Mouse (Mus musculus) hindbrain, embryonic 12.5 days (tissue): ENCODE measurements around the gene Tnrc6c. TPM values are rescaled to one million over a fixed set of nuclear protein-coding genes. Genes with fewer than 3 reads are reported as not detected.
"Not testable (repeated sequence)": the region's sequence is repeated elsewhere in the genome, so short reads cannot be mapped to it uniquely, and the experiment has no call there.

Source experiments
- ATAC-seq: fragments of 200-750 bp; cut with Nextera tagmentation; 2 replicates; pipeline ENCODE4 v1.8.0; 2017; ENCODE audit warnings: moderate TSS enrichment; ENCODE audit not compliant: low FRiP score
- H3K27ac ChIP-seq: fragments of 300-500 bp; sonication (generic); 2 replicates; pipeline ENCODE4 v1.5.1; 2016; ENCODE audit warnings: mild to moderate bottlenecking
- H3K27me3 ChIP-seq: fragments of 300-500 bp; sonication (generic); 2 replicates; pipeline ENCODE4 v1.6.1; 2016; ENCODE audit warnings: mild to moderate bottlenecking
- H3K36me3 ChIP-seq: fragments of 300-500 bp; sonication (generic); 2 replicates; pipeline ENCODE4 v1.6.1; 2016; ENCODE audit warnings: mild to moderate bottlenecking
- H3K4me1 ChIP-seq: fragments of 300-500 bp; sonication (generic); 2 replicates; pipeline ENCODE4 v1.6.1; 2016
- H3K4me2 ChIP-seq: fragments of 300-500 bp; sonication (generic); replicated peaks from 2 replicates; pipeline ENCODE4 v1.6.1; 2016; ENCODE audit warnings: mild to moderate bottlenecking
- H3K4me3 ChIP-seq: fragments of 300-500 bp; sonication (generic); 2 replicates; pipeline ENCODE4 v1.5.1; 2016; ENCODE audit warnings: mild to moderate bottlenecking
- H3K9ac ChIP-seq: fragments of 300-500 bp; sonication (generic); 2 replicates; pipeline ENCODE4 v1.6.1; 2016; ENCODE audit warnings: mild to moderate bottlenecking, moderate library complexity
- H3K9me3 ChIP-seq: fragments of 300-500 bp; sonication (generic); replicated peaks from 2 replicates; pipeline ENCODE4 v1.6.1; 2016; ENCODE audit warnings: mild to moderate bottlenecking
- WGBS: fragments of 180-500 bp; shearing (Covaris S2); methylation state at CpG from one replicate; pipeline ENCODE4 v1.1.7; 2016; 5-methylcytosine and 5-hydroxymethylcytosine counted together
- polyA plus RNA-seq: library from polyadenylated mRNA; unstranded; fragments of >200 nt; fragmentation: Nextera tagmentation; extraction: Ambion mirVana; gene quantifications from 2 replicates; pipeline ENCODE4 v1.2.1, GENCODE M21; 2016

Gene Tnrc6c
- polyA plus RNA-seq, 1 experiment from 2014 or later: 28.3 TPM

DNA sequence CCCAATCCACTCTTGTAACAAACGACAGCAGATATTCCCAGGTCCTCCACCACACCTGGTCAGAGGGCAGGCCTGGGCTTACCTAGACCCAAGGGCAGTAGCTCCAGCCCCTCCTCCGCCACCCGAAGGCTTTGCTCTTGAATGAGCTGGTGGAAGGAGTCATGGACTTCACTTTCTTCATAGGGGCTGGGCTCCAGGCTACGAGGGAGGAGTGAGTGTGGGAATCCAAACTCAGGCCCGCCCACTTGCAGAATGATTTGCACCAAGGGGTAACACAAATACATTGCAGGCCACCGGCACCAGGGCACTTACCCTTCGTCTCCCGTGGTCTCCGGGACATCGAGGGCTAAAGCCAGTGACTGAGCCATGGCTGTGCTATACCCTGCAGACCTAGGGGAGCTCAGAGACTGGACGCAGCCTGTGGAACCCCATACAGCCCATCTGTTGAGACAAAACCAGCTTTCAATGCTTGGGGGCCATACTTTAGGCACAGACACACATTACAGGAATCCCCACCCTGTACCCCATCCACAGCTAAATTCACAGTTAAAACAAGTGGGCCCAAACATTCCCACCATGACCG, 124.9 kb downstream of the Tnrc6c start:
- peak overlapping the region; percentile 25; the same call in 1 of the 2 replicates for H3K4me3 ChIP-seq
- WGBS: 59% methylated on average over 12 of the region's 12 CpGs
- H3K27me3 ChIP-seq: peaks cover 40% of the 10 kb centered on the region
- H3K9me3 ChIP-seq: no peaks in the 10 kb centered on the region
- ATAC-seq: no peak
- peak overlapping the region; percentile 74 for H3K27ac ChIP-seq
- no peaks in the 10 kb centered on the region for H3K36me3 ChIP-seq
- peak overlapping the region; percentile 62 for H3K4me2 ChIP-seq
- H3K9ac ChIP-seq: 0 out of 2 replicates have a peak overlapping the region, but pooled peaks have one; percentile 39
- H3K4me1 ChIP-seq: peaks cover 53% of the 10 kb centered on the region

DNA sequence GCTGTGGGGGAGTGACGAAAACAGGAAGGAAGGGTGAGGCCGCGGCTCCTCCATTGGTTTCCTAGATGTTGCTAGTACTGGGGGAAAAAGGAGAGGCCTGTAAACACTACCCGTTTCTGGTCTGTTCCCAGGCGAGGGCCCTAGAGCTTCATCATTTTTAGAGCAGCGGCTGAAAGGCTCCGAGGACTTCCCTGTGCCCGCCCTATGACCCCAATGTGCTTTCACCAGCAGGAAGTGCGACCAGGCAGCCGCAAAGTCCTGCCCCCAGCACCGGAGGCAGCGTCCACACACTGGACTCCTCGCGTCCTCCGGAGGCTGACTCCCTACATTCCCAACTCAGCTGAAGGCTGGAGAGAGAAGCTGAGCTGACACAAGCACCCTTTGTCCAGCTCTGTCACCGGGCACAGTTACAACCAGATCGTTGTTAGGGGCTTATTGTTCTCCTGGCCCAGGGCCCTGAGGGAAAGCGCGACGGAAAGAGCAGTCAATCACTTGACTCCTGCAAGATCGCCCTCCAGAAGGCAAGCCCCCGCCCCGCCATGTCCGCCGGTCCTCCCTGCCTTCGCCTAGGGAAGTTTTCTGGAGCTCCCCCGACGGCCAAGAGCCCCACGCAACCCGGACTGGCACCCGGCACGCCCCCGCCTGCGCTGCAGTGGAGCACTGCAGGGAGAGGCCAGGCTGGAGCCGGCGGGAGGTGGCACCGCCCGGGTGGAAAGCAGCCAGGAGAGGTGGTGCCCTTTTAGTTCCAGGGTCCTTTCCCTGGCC, 125.5 kb downstream of the Tnrc6c start:
- Histone ChIP-seq H3K36me3 (no peaks in the 10 kb centered on the region), H3K4me1 (peaks cover 53% of the 10 kb centered on the region), H3K27ac (peak overlapping the region; percentile 74), H3K27me3 (peaks cover 47% of the 10 kb centered on the region), H3K9ac (peak overlapping the region; percentile 39), H3K4me3 (peak overlapping the region; percentile 25), H3K9me3 (no peaks in the 10 kb centered on the region), H3K4me2 (peak overlapping the region; percentile 62)
- WGBS: 3% methylated on average over 38 of the region's 38 CpGs
- ATAC-seq: peak; percentile 67

DNA sequence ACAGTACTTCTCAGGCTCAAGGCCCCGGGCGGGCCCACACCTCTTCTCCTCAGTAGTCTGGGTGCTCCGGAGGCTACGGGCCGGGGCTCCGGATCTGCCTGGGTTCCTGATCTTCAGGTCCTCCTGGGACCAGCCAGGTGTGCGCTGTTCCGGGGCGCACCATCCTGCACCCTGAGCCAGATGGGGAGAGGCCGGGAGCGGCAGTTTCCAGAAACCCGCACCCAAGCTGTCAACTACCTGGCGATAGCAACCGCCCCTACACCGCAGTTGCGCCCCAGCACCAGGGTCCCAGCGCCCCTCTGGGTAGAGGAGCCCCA, 126.1 kb downstream of the Tnrc6c start:
- peak overlapping the region; percentile 39 for H3K9ac ChIP-seq
- H3K4me2 ChIP-seq: peak overlapping the region; percentile 62
- H3K36me3 ChIP-seq: no peaks in the 10 kb centered on the region
- peak overlapping the region; percentile 74; the same call in 1 of the 2 replicates for H3K27ac ChIP-seq
- peaks cover 53% of the 10 kb centered on the region for H3K4me1 ChIP-seq
- H3K9me3 ChIP-seq: no peaks in the 10 kb centered on the region
- 1% methylated on average over 17 of the region's 17 CpGs for WGBS
- peak overlapping the region; percentile 25 for H3K4me3 ChIP-seq
- no peak for ATAC-seq
- peaks cover 52% of the 10 kb centered on the region for H3K27me3 ChIP-seq

DNA sequence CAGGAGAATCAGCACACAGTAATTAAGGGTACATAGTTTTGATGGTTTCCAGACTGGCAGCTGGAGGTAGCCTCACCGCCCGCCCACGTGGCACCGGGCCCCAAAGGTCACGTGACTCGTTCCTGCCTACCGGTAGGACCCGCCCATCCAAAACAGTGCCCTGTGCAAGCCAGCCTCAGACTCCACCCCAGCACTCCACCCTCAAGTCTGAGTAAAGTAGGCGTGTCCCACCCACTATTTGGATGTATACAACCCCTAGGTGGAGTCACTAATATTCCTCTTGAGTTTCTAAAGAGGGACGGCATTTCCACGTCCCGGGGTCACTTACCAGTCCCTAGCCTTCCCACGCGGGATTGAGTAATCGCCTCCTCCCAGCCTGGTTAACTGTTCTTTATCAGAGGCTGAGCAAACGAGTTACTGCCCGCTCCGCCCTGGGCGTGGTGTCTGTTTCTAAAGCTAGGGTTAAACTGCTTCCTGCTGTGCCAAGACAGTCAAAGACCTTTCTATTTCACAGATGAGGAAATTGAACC, 126.6 kb downstream of the Tnrc6c start:
- Histone ChIP-seq H3K4me1 (peaks cover 53% of the 10 kb centered on the region), H3K9ac (peak overlapping the region; percentile 39; the same call in 1 of the 2 replicates), H3K4me2 (peak overlapping the region; percentile 62), H3K27me3 (peaks cover 53% of the 10 kb centered on the region), H3K9me3 (no peaks in the 10 kb centered on the region), H3K36me3 (no peaks in the 10 kb centered on the region), H3K4me3 (peak overlapping the region; percentile 25), H3K27ac (0 out of 2 replicates have a peak overlapping the region, but pooled peaks have one; percentile 74)
- no peak for ATAC-seq
- 2% methylated on average over 19 of the region's 19 CpGs for whole genome bisulfite sequencing

DNA sequence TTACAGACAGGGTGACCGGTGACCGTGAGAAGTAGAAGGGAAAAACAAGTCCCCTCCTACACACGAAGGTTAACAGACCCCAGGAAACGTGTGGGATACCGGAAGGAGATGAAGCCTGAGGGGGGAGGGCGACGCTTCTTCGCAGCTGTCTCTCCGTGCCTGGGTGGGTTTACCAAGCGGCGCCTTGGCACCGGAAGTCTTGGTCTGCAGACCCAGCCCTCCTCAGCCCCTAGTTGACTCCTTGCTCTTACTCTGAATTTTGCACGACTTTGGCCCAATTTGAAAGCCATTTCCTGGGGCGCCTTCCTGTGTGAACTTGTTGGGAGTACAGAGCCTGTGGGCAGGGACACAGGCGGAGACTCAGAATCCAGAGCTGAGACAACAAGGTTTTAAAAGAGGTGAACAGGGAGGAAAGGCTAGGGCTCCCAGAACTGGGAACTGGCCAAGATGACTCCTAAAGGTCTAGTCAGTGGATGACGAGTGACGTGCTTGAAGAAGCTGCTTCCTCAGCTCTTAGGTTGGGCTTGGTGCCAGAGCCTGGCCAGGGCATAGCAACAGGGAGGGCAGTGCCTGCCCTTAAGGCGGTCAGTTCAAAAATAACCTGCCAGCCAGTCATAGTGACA, 127.2 kb downstream of the Tnrc6c start:
- Histone ChIP-seq H3K36me3 (no peaks in the 10 kb centered on the region), H3K4me1 (peaks cover 55% of the 10 kb centered on the region), H3K27ac (peak overlapping the region; percentile 14; the same call in 1 of the 2 replicates), H3K4me3 (0 out of 2 replicates have a peak overlapping the region, but pooled peaks have one; percentile 25), H3K4me2 (peak overlapping the region; percentile 62), H3K9me3 (no peaks in the 10 kb centered on the region), H3K27me3 (peaks cover 53% of the 10 kb centered on the region), H3K9ac (no peak overlapping the region)
- no peak for ATAC-seq
- 23% methylated on average over 18 of the region's 18 CpGs for WGBS

DNA sequence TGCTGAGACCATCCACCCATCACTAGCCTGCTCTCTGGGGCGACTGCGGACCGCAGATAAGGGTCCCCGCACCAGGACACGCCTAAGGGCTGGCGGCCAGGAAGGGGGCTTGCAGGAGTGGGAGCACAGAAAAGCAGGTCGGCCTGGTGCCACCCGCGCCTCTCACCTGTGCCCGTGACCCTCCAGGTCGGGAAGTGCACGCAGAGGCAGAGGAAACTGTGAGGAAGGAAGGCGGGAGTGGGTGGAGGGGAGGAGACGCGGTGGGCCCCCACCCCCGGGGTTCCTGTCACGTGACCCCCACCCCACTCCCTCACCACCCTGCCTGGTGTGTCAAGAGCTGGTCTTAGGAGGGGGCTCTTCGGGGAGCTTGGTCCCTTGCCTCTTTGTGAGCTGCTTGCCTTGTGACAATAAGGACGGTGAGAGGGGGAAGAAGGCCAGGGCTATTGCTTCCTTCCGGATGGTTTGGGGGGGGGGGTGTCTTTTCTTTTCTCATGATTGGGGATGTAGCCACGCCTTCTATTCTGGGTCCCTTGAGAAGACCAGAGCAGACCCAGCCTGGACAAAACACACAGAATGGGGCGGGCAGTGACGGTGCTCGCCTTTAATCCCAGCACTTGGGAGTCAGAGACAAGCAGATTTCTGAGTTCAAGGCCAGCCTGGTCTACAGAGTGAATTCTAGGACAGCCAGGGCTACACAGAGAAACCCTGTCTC, 128.1 kb downstream of the Tnrc6c start, which contains the start of the genes Tmc8 and Tmc6:
TSS of gene Tmc8 (plus strand) at position 84 of the 712 bp plus-strand sequence.
TSS of gene Tmc6 (minus strand) at position 206 of the 712 bp plus-strand sequence.
- H3K4me3 ChIP-seq: peak within 1 kb of the TSS; percentile 30
- peak within 1 kb of the TSS; percentile 44 for H3K9ac ChIP-seq

DNA sequence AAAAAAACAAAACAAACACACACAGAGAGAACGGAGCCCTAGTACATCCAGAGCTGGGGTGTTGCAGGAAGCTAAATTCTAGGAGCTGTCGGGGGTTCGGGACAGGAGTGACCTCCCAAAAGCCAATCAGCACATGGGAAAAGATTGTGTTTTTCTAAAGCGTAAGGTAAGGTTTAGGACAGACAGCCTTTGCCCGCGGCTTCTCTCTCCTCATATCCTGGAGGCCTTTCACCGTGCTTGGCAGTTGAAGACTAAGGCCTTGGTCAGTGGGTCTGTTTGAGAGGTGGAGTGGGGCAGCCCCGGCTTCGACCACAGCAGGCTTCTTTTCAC, 128.6 kb downstream of the Tnrc6c start:
- Histone ChIP-seq H3K27ac (no peak overlapping the region), H3K9me3 (no peaks in the 10 kb centered on the region), H3K4me2 (peak overlapping the region; percentile 54), H3K9ac (peak overlapping the region; percentile 44), H3K4me1 (peaks cover 55% of the 10 kb centered on the region), H3K4me3 (peak overlapping the region; percentile 30), H3K36me3 (no peaks in the 10 kb centered on the region), H3K27me3 (peaks cover 53% of the 10 kb centered on the region)
- ATAC-seq: no peak
- WGBS: 37% methylated on average over 9 of the region's 9 CpGs

More for the DNA sequence above, 128.1 kb downstream of the Tnrc6c start, which contains the start of the genes Tmc8 and Tmc6:
- Histone ChIP-seq H3K4me2 (peak within 1 kb of the TSS; percentile 62), H3K9me3 (no peaks in the 10 kb centered on the region), H3K27ac (peak within 1 kb of the TSS; percentile 52), H3K27me3 (peaks cover 53% of the 10 kb centered on the region), H3K4me1 (peaks cover 55% of the 10 kb centered on the region), H3K36me3 (no peaks in the 10 kb centered on the region)
- no peak for ATAC-seq
- 41% methylated on average over 24 of the region's 24 CpGs for WGBS

DNA sequence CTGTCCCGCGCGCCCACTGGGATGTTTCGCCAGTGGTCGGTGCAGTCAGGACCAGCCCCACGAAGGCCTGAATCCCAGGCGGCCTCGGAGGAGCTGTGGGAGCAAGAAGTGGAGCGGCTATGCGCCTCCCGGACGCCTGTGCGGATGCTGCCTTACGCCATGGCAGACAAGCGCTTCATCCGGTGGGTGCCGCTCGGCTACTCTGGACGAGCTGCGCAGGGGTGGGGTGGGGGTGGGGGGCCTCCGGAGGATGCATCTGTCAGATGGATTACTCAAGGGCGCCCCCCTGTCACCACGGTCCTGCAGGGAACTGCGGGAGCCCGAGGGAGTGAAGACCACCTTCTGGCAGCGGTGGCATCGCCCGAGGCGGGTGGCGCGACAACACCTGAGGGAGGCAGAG, 129.0 kb downstream of the Tnrc6c start:
- H3K27me3 ChIP-seq: peaks cover 53% of the 10 kb centered on the region
- ATAC-seq: peak; percentile 17; the same call in 1 of the 2 replicates
- H3K4me1 ChIP-seq: peaks cover 55% of the 10 kb centered on the region
- peak overlapping the region; percentile 54 for H3K4me2 ChIP-seq
- 4% methylated on average over 30 of the region's 31 CpGs for WGBS
- no peak overlapping the region for H3K27ac ChIP-seq
- peak overlapping the region; percentile 30 for H3K4me3 ChIP-seq
- no peaks in the 10 kb centered on the region for H3K9me3 ChIP-seq
- H3K36me3 ChIP-seq: no peaks in the 10 kb centered on the region
- H3K9ac ChIP-seq: peak overlapping the region; percentile 44

DNA sequence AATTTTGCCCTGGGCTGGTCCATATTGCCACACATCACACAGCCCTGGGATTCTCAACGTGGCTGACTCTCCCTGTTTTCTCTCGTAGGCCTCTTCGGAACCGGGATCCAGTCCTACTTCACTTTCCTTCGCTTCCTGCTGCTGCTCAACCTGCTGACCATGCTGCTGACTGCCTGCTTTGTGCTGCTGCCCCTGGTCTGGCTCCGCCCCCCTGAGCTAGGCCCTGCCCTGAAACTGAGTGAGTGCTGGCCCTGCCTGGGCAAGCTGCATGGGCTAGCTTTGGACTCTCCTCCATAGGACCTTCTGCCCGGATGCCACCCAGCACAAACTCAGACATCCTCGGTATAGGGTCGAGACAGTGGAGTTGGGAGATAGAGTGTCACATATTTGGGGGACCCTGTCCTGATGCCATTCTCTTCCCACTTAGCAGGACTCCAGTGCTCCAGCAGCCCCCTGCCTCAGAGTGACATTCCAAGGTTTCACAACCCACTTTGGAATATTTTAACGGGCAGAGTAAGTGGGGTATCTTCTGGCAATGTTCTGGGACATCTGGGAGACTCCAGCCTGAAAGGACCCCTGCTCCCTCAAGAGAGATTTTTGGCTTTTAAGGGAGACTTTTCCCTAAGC, 129.7 kb downstream of the Tnrc6c start:
- Histone ChIP-seq H3K9me3 (no peaks in the 10 kb centered on the region), H3K36me3 (no peaks in the 10 kb centered on the region), H3K9ac (0 out of 2 replicates have a peak overlapping the region, but pooled peaks have one; percentile 44), H3K4me1 (peaks cover 50% of the 10 kb centered on the region), H3K27ac (no peak overlapping the region), H3K4me2 (peak overlapping the region; percentile 54), H3K4me3 (0 out of 2 replicates have a peak overlapping the region, but pooled peaks have one; percentile 30), H3K27me3 (peaks cover 53% of the 10 kb centered on the region)
- no peak for ATAC-seq
- WGBS: 33% methylated on average over 10 of the region's 10 CpGs

DNA sequence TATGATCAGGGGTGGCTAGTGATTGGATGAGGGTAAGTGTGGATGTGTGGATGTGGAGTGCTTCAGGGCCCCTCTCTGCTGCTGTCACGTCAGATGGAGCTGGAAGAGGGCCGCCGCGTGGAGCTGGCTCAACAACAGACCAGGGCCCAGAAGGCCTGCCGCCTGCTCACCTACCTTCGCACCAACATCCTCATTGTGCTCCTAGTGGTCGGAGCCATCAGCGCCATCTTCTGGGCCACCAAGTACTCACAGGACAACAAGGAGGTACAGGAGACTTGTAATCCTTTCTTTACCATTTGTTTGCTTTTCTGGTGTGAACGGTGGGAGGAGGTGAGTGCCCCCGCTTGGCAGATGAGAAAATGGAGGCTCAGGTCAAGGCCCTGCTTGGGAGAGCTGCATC, 132.2 kb downstream of the Tnrc6c start:
- no peaks in the 10 kb centered on the region for H3K36me3 ChIP-seq
- no peak overlapping the region for H3K9ac ChIP-seq
- no peak overlapping the region for H3K4me3 ChIP-seq
- no peak for ATAC-seq
- H3K4me2 ChIP-seq: no peak overlapping the region
- peaks cover 51% of the 10 kb centered on the region for H3K27me3 ChIP-seq
- H3K27ac ChIP-seq: no peak overlapping the region
- WGBS: 8% methylated on average over 10 of the region's 10 CpGs
- peaks cover 34% of the 10 kb centered on the region for H3K4me1 ChIP-seq
- no peaks in the 10 kb centered on the region for H3K9me3 ChIP-seq

DNA sequence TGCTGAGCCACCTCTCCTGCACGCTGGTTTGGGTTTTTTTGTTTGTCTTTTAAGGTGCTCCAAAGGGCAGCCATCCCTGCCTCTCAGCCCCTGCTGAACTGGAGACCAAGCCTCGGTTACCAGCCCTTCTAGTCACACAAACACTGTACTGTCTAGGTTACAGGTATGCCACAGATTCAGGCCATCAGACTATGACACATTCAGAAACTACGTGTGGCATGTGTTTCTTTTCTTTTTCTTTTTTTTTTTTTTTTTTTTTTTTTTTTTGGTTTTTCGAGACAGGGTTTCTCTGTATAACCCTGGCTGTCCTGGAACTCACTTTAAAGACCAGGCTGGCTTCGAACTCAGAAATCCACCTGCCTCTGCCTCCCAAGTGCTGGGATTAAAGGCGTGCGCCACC, 134.4 kb downstream of the Tnrc6c start:
- 82% methylated on average over 7 of the region's 7 CpGs for WGBS
- not testable (repeated sequence) for H3K9me3 ChIP-seq, H3K9ac ChIP-seq, ATAC-seq, H3K4me3 ChIP-seq, H3K27ac ChIP-seq, H3K4me2 ChIP-seq, H3K36me3 ChIP-seq
- Histone ChIP-seq H3K27me3 (peaks cover 45% of the 10 kb centered on the region), H3K4me1 (peaks cover 17% of the 10 kb centered on the region)
